Mouse (Mus musculus): ENCODE results near the gene Sdr39u1.
A peak's percentile ranks its signal among the peaks of the same experiment; 100 is the strongest.

The Sdr39u1 gene

DNA sequence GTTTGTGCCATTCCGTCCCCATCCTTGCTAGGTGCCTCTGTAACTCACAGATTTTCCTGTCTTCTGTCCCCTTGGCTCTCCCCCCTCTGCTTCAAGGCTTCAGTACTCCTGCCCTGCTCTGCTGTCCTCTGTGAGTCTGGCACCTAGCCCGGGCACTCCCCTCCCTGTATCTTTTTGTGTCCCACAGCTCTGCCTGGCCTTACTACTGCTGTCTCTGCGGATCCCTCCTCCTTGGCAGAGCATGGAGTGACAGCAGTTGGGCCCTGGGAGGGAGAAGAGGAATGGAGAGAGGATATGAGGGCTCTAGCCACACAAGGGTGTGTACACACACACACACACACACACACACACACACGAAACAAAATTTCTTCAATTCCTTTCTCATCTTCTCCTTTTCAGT is 15.9 kb downstream of the Sdr39u1 start, which contains the start of gene Cbln3:
Gene Cbln3 (minus strand): TSS at position 227 of the 400 bp plus-strand sequence.
- DNase-seq (ENCODE audit: low spot score) = peak; percentile 83

- no peak for DNase-seq (ENCODE audit: low spot score)
Measured at GRCm38 (mm10) chr14:55883663-55884062, 16.4 kb downstream of the Sdr39u1 start.

DNA sequence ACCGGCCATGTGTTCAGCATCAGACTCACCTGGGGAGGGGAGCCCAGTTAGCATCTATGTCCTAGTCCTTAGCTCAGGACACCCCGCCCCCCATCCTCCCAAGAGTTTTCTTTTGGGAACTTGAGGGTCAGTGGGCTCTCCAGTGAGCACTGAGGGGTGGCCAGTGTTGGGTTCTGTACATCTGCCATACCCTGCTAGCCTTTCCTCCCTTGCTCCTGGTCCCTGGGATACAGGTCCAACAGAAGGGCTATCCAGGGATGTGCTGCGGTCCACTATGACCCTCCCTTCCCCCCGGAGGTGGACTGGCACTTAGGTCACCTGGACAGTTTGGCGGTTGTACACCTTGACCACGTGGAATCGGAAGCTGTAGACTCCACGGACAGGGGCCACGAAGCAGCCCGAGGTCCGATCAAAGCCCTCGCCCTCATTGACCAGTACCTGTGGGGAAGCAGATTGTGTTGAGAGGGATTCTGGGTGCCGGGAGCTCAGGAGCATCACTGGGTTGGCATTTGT is 16.9 kb downstream of the Sdr39u1 start:
- DNase-seq (ENCODE audit: low spot score) = no peak

- DNase-seq (ENCODE audit: low spot score) = no peak
Measured at GRCm38 (mm10) chr14:55882171-55882641, 17.9 kb downstream of the Sdr39u1 start.

DNA sequence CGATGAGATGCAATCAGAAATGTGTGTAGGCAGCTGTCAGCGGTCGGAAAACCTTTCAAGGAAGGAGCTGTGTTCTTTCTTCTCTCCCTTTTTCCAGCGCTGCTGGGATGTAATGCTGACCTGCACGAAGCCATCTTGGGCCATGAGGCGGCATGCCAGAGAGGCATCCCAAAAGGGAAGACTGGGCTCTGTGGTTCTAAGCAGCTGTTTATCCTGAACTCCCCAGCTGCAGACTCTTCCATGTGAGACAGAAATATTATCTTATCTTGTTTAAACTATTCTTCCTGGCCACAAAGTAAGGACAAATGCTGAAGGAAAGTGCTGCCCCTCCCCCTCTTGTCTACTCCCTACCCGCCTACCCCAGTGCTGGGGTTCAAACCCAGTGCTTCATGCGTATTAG is 19.1 kb downstream of the Sdr39u1 start:
- DNase-seq (ENCODE audit: low spot score) = no peak

- DNase-seq (ENCODE audit: low spot score) = no peak
Measured at GRCm38 (mm10) chr14:55879623-55880022, 20.5 kb downstream of the Sdr39u1 start.

GRCm38 (mm10) chr14:55878316-55878940 is 21.7 kb downstream of the Sdr39u1 start:
- no peak for DNase-seq (ENCODE audit: low spot score)

DNA sequence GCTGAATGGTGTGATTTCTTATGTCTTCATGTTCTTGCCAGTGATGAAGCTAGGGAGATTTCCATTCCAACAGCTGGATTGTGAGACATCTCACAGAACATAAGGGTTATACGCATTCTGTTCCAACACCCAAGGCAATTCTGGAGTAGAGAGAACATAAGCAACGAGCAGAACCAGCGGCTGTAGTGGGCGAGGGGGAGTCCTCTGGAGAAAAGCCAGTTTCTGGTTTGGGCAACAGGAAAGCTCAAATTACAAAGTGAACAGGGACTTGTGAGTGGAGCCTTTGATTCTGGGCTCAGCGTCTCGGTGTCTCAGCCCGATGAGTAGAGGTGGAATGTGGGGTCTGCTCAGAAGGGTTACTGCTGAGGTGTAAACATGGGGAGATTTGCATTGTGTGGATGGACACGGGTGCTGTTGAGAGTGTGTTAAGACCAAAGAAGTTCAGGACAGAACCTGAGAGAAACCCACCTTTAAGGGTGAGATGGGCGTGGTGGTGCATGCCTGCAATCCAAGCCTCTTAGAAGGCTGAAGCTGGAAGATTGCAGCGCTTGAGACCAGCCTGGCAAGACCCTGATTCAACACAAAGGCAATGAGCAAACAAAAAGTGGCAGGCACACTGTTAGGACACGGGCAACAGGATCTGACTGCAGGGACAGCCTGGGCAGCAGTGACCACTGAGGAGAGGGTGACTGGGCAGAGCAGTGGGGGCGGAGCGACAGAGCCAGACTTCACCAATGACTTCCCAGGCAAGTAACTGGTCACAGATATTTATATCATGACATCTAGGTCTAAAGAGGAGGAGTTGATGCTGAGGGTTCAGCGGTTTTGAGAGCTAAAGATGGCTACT is 22.4 kb downstream of the Sdr39u1 start:
- no peak for DNase-seq (ENCODE audit: low spot score)

GRCm38 (mm10) chr14:55873714-55874683 is 26.1 kb downstream of the Sdr39u1 start:
- DNase-seq (ENCODE audit: low spot score) = no peak

GRCm38 (mm10) chr14:55873242-55873713 is 26.8 kb downstream of the Sdr39u1 start:
- DNase-seq (ENCODE audit: low spot score) = no peak

DNA sequence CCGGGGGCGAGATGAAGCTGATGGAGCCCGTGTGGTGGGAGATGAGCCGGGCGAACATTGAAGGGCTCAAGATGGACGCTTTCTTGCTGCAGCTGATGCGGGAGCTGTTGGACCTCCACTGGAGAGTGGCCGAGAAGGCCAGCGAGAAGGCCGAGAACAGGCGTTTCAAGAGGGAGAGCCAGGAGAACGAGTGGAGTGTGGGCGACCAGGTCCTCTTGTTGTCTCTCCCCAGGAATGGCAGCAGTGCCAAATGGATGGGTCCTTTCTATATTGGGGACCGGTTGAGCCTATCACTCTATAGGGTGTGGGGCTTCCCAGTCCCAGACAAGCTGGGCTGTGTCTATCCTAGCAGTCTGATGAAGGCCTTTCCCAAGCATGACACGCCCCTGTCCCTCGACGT is 27.5 kb downstream of the Sdr39u1 start:
- DNase-seq (ENCODE audit: low spot score) = no peak

GRCm38 (mm10) chr14:55872039-55872438 is 28.1 kb downstream of the Sdr39u1 start:
- DNase-seq (ENCODE audit: low spot score) = no peak

DNA sequence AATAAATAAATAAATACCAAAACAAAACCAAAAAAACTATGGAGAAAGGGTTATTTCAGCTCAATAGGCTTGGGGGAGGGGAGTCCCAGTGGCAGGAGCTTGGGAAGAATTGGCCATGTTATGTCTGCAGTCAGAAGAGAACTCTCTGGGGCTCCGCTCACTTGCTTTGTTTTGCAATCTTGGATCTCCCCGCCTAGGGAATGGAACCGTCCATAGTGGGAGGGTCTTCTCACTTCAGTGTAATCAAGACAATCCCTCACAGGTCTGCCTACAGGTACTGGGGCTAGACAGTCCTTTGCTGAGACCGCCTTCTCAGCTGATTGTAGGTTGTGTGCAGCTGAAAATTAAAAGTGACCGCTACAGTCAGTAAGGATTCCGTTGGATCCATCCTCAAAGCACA is 30.6 kb downstream of the Sdr39u1 start:
- DNase-seq (ENCODE audit: low spot score) = no peak

GRCm38 (mm10) chr14:55868230-55869026 is 31.7 kb downstream of the Sdr39u1 start:
- DNase-seq (ENCODE audit: low spot score) = no peak

DNA sequence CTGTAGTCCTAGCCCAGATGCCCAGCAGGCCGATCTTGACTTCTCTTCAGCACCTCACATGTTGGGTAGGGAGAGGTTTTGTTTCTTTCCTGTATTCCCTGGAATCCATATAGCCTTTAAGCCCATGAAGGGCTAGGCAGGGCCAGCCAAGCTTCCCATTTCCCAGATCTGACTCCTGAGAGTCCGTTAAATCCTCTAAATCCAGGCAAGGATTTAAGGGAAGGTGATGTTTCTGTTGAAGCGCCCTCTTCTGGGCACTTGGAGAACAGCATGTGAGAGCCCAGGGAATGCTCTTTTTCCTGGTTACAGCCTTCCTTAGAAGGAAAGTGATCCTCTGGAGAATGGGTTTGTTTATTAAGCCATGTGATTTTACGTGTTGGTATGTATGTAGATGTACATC is 33.1 kb downstream of the Sdr39u1 start:
- no peak for DNase-seq (ENCODE audit: low spot score)

GRCm38 (mm10) chr14:55863773-55864172 is 36.3 kb downstream of the Sdr39u1 start:
- no peak for DNase-seq (ENCODE audit: low spot score)

DNA sequence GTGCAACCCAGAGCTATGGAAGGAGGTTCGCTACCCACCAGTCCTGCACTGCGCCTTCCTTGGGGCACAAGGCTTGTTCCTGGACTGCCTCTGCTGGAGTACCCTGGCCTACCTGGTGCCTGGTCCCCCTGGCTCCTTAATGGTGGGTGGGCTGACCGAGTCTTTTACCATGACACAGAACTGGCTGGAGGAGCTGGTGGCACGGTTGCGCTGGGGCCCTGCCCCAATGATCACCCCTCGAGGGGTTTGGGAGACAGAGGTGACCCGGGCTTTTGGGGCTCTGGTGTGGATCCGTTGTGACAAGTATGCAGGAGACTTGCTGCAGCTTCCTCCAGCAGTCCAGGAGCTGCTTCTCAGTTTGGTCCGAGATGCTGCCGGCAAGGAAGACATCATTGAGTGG is 37.1 kb downstream of the Sdr39u1 start:
- no peak for DNase-seq (ENCODE audit: low spot score)

- DNase-seq (ENCODE audit: low spot score) = no peak
Measured at GRCm38 (mm10) chr14:55862186-55862585, 37.9 kb downstream of the Sdr39u1 start.

DNA sequence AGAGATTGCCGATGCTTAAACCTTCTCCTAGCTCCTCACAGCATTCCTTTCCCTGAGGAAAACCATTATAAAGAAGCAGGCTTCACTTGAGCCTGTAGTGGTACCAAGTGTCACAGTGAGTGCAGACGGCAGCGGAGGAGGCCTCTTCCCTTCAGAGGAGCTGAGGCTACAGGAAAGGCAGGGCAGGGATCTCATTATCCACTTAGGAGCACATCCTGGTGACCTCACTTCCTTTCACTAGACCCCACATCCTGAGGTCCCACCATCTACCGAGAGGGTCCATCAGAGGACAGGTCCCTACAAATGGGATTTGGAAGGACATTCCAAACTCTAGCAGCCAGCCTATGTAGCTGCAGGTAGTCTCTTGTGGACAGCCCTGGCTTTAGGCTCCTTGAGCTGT is 42.5 kb downstream of the Sdr39u1 start:
- no peak for DNase-seq (ENCODE audit: low spot score)

- peak; percentile 35 for DNase-seq (ENCODE audit: low spot score)
Measured at GRCm38 (mm10) chr14:55855101-55855561, 45.0 kb downstream of the Sdr39u1 start.
